Mouse (Mus musculus): ENCODE data around the gene Fam216a. TPM values are rescaled to one million over a fixed set of nuclear protein-coding genes. Genes with fewer than 3 reads are reported as not detected.
"Not testable (repeated sequence)": the region's sequence is repeated elsewhere in the genome, so short reads cannot be mapped to it uniquely, and the experiment has no call there.

Gene Fam216a
- 89.2 TPM in 2 replicates for polyA plus RNA-seq (2016; fragmentation: Nextera tagmentation; extraction: Ambion mirVana)

- H3K4me3 ChIP-seq = peak within 1 kb of the TSS; percentile 80
- no peaks in the 10 kb centered on the region for H3K27me3 ChIP-seq (replicated peaks; ENCODE audit: low read depth, poor library complexity, severe bottlenecking)
- no peaks in the 10 kb centered on the region for H3K9me3 ChIP-seq
- DNase-seq (ENCODE audit: low spot score) = peak; percentile 99
- peaks cover 66% of the 10 kb centered on the region for H3K36me3 ChIP-seq (replicated peaks)
- peaks cover 17% of the 10 kb centered on the region for H3K4me1 ChIP-seq
- peak within 1 kb of the TSS; percentile 90 for H3K27ac ChIP-seq (replicated peaks)
- WGBS = under 1% methylated on average over 53 of the region's 53 CpGs
Measured at GRCm38 (mm10) chr5:122372192-122372769, at the start of gene Fam216a. Fam216a (minus strand) TSS chr5:122372364.

- 26% methylated on average over 17 of the region's 17 CpGs for WGBS
Measured at GRCm38 (mm10) chr5:122421271-122422068, 49.3 kb upstream of the Fam216a start, which contains the start of gene Anapc7. Anapc7 (plus strand) TSS chr5:122421693.

GRCm38 (mm10) chr5:122420676-122421075, 48.5 kb upstream of the Fam216a start:
- not testable (repeated sequence) for DNase-seq (ENCODE audit: low spot score); H3K4me3 ChIP-seq; H3K9me3 ChIP-seq; H3K27ac ChIP-seq (replicated peaks); H3K27me3 ChIP-seq (replicated peaks; ENCODE audit: low read depth, poor library complexity, severe bottlenecking)
- WGBS = 68% methylated on average over 4 of the region's 4 CpGs
- Histone ChIP-seq H3K36me3 (replicated peaks) (peaks cover 10% of the 10 kb centered on the region), H3K4me1 (peaks cover 18% of the 10 kb centered on the region)

More at GRCm38 (mm10) chr5:122421271-122422068, 49.3 kb upstream of the Fam216a start, which contains the start of gene Anapc7:
- peaks cover 18% of the 10 kb centered on the region for H3K4me1 ChIP-seq
- peak within 1 kb of the TSS; percentile 96 for H3K27ac ChIP-seq (replicated peaks)
- peaks cover 18% of the 10 kb centered on the region for H3K36me3 ChIP-seq (replicated peaks)
- no peaks in the 10 kb centered on the region for H3K27me3 ChIP-seq (replicated peaks; ENCODE audit: low read depth, poor library complexity, severe bottlenecking)
- peak within 1 kb of the TSS; percentile 80 for H3K4me3 ChIP-seq
- no peaks in the 10 kb centered on the region for H3K9me3 ChIP-seq
- no peak for DNase-seq (ENCODE audit: low spot score)

GRCm38 (mm10) chr5:122415465-122415864, 43.3 kb upstream of the Fam216a start:
- Histone ChIP-seq H3K36me3 (replicated peaks) (peaks cover under 1% of the 10 kb centered on the region; the same call in 1 of the 2 replicates), H3K4me1 (0 out of 2 replicates have a peak, but pooled peaks cover 2% of the 10 kb centered on the region), H3K27ac (replicated peaks) (no peak overlapping the region), H3K4me3 (no peak overlapping the region), H3K9me3 (no peaks in the 10 kb centered on the region), H3K27me3 (replicated peaks; ENCODE audit: low read depth, poor library complexity, severe bottlenecking) (no peaks in the 10 kb centered on the region)
- WGBS = 88% methylated on average over 12 of the region's 12 CpGs
- DNase-seq (ENCODE audit: low spot score) = no peak

- Histone ChIP-seq H3K9me3 (no peaks in the 10 kb centered on the region), H3K27me3 (replicated peaks; ENCODE audit: low read depth, poor library complexity, severe bottlenecking) (no peaks in the 10 kb centered on the region), H3K27ac (replicated peaks) (no peak overlapping the region), H3K36me3 (replicated peaks) (peaks cover 12% of the 10 kb centered on the region), H3K4me1 (0 out of 2 replicates have a peak, but pooled peaks cover 2% of the 10 kb centered on the region), H3K4me3 (no peak overlapping the region)
- WGBS = 93% methylated on average over 5 of the region's 5 CpGs
- no peak for DNase-seq (ENCODE audit: low spot score)
Measured at GRCm38 (mm10) chr5:122414351-122414750, 42.2 kb upstream of the Fam216a start.

GRCm38 (mm10) chr5:122412826-122413225, 40.7 kb upstream of the Fam216a start:
- Histone ChIP-seq H3K36me3 (replicated peaks) (peaks cover 14% of the 10 kb centered on the region), H3K27me3 (replicated peaks; ENCODE audit: low read depth, poor library complexity, severe bottlenecking) (no peaks in the 10 kb centered on the region), H3K4me1 (0 out of 2 replicates have a peak, but pooled peaks cover 2% of the 10 kb centered on the region), H3K9me3 (no peaks in the 10 kb centered on the region), H3K27ac (replicated peaks) (no peak overlapping the region), H3K4me3 (no peak overlapping the region)
- 62% methylated on average over 6 of the region's 6 CpGs for WGBS
- DNase-seq (ENCODE audit: low spot score) = no peak

GRCm38 (mm10) chr5:122411892-122412291, 39.7 kb upstream of the Fam216a start:
- Histone ChIP-seq H3K36me3 (replicated peaks) (peaks cover 24% of the 10 kb centered on the region), H3K27ac (replicated peaks) (no peak overlapping the region), H3K4me1 (0 out of 2 replicates have a peak, but pooled peaks cover 2% of the 10 kb centered on the region), H3K9me3 (0 out of 2 replicates have a peak, but pooled peaks cover under 1% of the 10 kb centered on the region), H3K4me3 (no peak overlapping the region), H3K27me3 (replicated peaks; ENCODE audit: low read depth, poor library complexity, severe bottlenecking) (no peaks in the 10 kb centered on the region)
- 82% methylated on average over 5 of the region's 5 CpGs for WGBS
- DNase-seq (ENCODE audit: low spot score) = no peak

- peaks cover 43% of the 10 kb centered on the region for H3K36me3 ChIP-seq (replicated peaks)
- no peak overlapping the region for H3K27ac ChIP-seq (replicated peaks)
- 0 out of 2 replicates have a peak, but pooled peaks cover 2% of the 10 kb centered on the region for H3K4me1 ChIP-seq
- 84% methylated on average over 19 of the region's 19 CpGs for WGBS
- 0 out of 2 replicates have a peak, but pooled peaks cover 6% of the 10 kb centered on the region for H3K9me3 ChIP-seq
- no peaks in the 10 kb centered on the region for H3K27me3 ChIP-seq (replicated peaks; ENCODE audit: low read depth, poor library complexity, severe bottlenecking)
- no peak for DNase-seq (ENCODE audit: low spot score)
- no peak overlapping the region for H3K4me3 ChIP-seq
Measured at GRCm38 (mm10) chr5:122409692-122410645, 37.8 kb upstream of the Fam216a start.

GRCm38 (mm10) chr5:122405537-122405936, 33.4 kb upstream of the Fam216a start:
- Histone ChIP-seq H3K9me3 (0 out of 2 replicates have a peak, but pooled peaks cover 6% of the 10 kb centered on the region), H3K4me1 (no peaks in the 10 kb centered on the region), H3K4me3 (no peak overlapping the region), H3K27ac (replicated peaks) (no peak overlapping the region), H3K36me3 (replicated peaks) (peaks cover 86% of the 10 kb centered on the region), H3K27me3 (replicated peaks; ENCODE audit: low read depth, poor library complexity, severe bottlenecking) (no peaks in the 10 kb centered on the region)
- WGBS = 95% methylated on average over 10 of the region's 10 CpGs
- no peak for DNase-seq (ENCODE audit: low spot score)

- Histone ChIP-seq H3K27me3 (replicated peaks; ENCODE audit: low read depth, poor library complexity, severe bottlenecking) (no peaks in the 10 kb centered on the region), H3K36me3 (replicated peaks) (peaks cover 95% of the 10 kb centered on the region), H3K27ac (replicated peaks) (no peak overlapping the region), H3K4me3 (no peak overlapping the region), H3K4me1 (no peaks in the 10 kb centered on the region), H3K9me3 (0 out of 2 replicates have a peak, but pooled peaks cover 6% of the 10 kb centered on the region)
- 93% methylated on average over 12 of the region's 12 CpGs for WGBS
- DNase-seq (ENCODE audit: low spot score) = no peak
Measured at GRCm38 (mm10) chr5:122403362-122403761, 31.2 kb upstream of the Fam216a start.

GRCm38 (mm10) chr5:122402772-122403171, 30.6 kb upstream of the Fam216a start:
- Histone ChIP-seq H3K36me3 (replicated peaks) (peaks cover 96% of the 10 kb centered on the region), H3K27ac (replicated peaks) (no peak overlapping the region), H3K27me3 (replicated peaks; ENCODE audit: low read depth, poor library complexity, severe bottlenecking) (no peaks in the 10 kb centered on the region), H3K4me3 (no peak overlapping the region), H3K9me3 (0 out of 2 replicates have a peak, but pooled peaks cover 6% of the 10 kb centered on the region), H3K4me1 (no peaks in the 10 kb centered on the region)
- 89% methylated on average over 5 of the region's 5 CpGs for WGBS
- no peak for DNase-seq (ENCODE audit: low spot score)

GRCm38 (mm10) chr5:122402160-122402559, 30.0 kb upstream of the Fam216a start:
- WGBS = 93% methylated on average over 13 of the region's 13 CpGs
- DNase-seq (ENCODE audit: low spot score) = no peak
- H3K27ac ChIP-seq (replicated peaks) = no peak overlapping the region
- no peaks in the 10 kb centered on the region for H3K4me1 ChIP-seq
- peaks cover 96% of the 10 kb centered on the region for H3K36me3 ChIP-seq (replicated peaks)
- no peak overlapping the region for H3K4me3 ChIP-seq
- 0 out of 2 replicates have a peak, but pooled peaks cover 6% of the 10 kb centered on the region for H3K9me3 ChIP-seq
- no peaks in the 10 kb centered on the region for H3K27me3 ChIP-seq (replicated peaks; ENCODE audit: low read depth, poor library complexity, severe bottlenecking)

Measured in embryonic facial prominence, embryonic 10.5 days (tissue).